Mouse (Mus musculus) heart, postnatal 0 days (tissue): Measurements from ENCODE around the gene Radil.

Experiments
- CTCF ChIP-seq: IDR thresholded peaks from 2 replicates; pipeline ENCODE4 v1.5.1; 2016; ENCODE audit warnings: antibody characterized with exemption, control low read depth, low read depth
- EP300 ChIP-seq: IDR thresholded peaks from 2 replicates; pipeline ENCODE4 v1.6.1; 2016; ENCODE audit warnings: antibody characterized with exemption, low read depth

DNA sequence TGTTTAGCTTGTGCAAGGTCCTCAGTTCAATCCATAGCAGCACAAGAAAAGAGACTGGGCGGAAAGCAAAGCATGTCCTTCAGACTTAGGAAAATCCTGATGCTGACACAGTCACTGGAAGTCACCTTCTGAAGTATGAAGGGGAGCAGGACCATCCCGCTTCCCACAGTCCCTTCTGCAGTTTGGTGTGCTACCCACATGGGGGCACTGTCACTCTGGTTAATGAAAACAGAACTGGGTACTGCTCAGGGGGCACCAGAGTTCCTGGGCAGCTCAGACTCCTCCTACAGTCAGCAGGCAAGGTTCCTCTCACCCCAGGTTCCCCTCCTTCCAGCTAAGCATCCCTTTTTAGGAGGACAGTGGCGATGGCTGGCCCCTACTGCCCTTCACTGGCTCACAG is 51.9 kb downstream of the Radil start:
- TF ChIP-seq CTCF (peak; percentile 63), EP300 (no peak)
